Mouse (Mus musculus): Measurements from ENCODE around the gene Sytl2. TPM values are rescaled to one million over a fixed set of nuclear protein-coding genes. Genes with fewer than 3 reads are reported as not detected.
A peak's percentile ranks its signal among the peaks of the same experiment; 100 is the strongest.

Gene Sytl2
- polyA plus RNA-seq (2011; ENCODE audit: insufficient read depth, insufficient read length, low read depth, missing spikeins): 1.1 and 2.3 TPM in 2 replicates

DNA sequence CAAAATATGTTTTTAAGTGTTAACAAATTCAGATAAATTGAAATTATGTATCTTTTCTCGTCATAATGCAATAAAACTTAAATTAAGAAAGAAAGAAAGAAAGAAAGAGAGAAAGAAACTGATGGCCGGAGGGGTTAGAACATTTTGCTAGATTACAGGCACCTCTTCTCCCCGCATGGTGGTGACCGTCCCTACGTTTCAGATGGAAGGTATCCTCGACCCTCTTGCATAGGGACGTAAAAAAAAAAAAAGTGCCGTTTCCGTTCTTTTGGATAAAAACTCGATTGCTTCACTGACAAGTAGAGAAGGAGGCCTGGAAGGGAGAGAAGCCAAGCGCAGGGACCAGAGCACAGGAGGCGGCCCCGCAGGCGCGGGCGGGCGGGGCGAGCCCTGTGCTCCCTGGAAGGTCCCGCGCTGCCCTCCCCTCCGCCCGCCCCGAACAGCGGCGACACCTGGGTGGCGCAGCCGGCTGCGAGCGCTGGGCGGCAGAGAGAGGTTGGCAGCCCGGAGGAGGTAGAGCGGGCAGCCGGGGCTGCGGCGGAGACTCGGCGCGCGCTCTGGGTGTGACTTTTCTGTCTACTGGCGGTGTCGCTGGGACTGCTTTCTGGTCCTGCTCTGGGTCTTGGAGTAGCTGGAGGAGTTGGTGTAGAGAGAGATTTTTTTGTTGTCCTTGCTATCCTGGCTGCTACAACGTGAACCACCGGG lies at the start of gene Sytl2:
Gene Sytl2, plus strand, starts transcription at position 311 of the 705 bp plus-strand sequence.
- Histone ChIP-seq H3K9me3 (replicated peaks; ENCODE audit: control insufficient read depth, insufficient read depth, low read length, poor library complexity, severe bottlenecking) (no peaks in the 10 kb centered on the region), H3K27ac (ENCODE audit: insufficient read depth, low read length) (no peak within 1 kb of the TSS), H3K4me3 (ENCODE audit: low read depth, low read length) (peak within 1 kb of the TSS; percentile 46), H3K27me3 (ENCODE audit: control insufficient read depth, insufficient read depth, low read length, poor library complexity, severe bottlenecking) (peaks cover 9% of the 10 kb centered on the region), H3K4me1 (ENCODE audit: control insufficient read depth, insufficient read depth, low read length) (no peaks in the 10 kb centered on the region), H3K9ac (ENCODE audit: low read depth, poor library complexity, severe bottlenecking) (peak within 1 kb of the TSS; percentile 52), H3K36me3 (ENCODE audit: control insufficient read depth, insufficient read depth, low read length, poor library complexity, severe bottlenecking) (no peaks in the 10 kb centered on the region)
- TF ChIP-seq EP300 (IDR thresholded peaks at IDR 0.05; ENCODE audit: insufficient read depth, low read depth, low read length) (no peak), CTCF (IDR thresholded peaks at IDR 0.05; ENCODE audit: low read depth, low read length) (no peak)

DNA sequence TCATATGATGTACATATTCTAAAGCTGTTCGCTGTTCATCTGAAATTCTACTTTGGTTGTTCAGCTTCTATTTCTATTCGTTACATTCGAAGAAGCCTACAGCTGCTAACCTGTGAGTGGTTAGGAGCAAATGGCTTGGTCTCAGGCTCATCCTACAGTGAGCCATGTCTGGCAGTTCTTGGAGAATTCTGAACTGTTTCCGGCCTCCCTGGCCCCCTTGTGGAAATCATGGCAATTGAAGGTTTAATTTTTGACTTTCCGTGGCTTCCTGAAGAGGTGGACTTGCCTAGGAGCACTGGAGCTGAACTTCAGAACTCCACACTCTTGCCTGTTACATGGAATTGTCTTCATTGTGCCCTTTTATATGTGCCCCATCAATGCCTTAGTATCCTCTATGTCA lies 49.1 kb upstream of the Sytl2 start:
- Histone ChIP-seq H3K27ac (ENCODE audit: insufficient read depth, low read length) (no peak overlapping the region), H3K4me3 (ENCODE audit: low read depth, low read length) (no peak overlapping the region), H3K4me1 (ENCODE audit: control insufficient read depth, insufficient read depth, low read length) (no peaks in the 10 kb centered on the region), H3K9me3 (replicated peaks; ENCODE audit: control insufficient read depth, insufficient read depth, low read length, poor library complexity, severe bottlenecking) (no peaks in the 10 kb centered on the region), H3K27me3 (ENCODE audit: control insufficient read depth, insufficient read depth, low read length, poor library complexity, severe bottlenecking) (peaks cover 1% of the 10 kb centered on the region; the same call in 1 of the 2 replicates), H3K9ac (ENCODE audit: low read depth, poor library complexity, severe bottlenecking) (no peak overlapping the region), H3K36me3 (ENCODE audit: control insufficient read depth, insufficient read depth, low read length, poor library complexity, severe bottlenecking) (no peaks in the 10 kb centered on the region)
- TF ChIP-seq CTCF (IDR thresholded peaks at IDR 0.05; ENCODE audit: low read depth, low read length): no peak
- TF ChIP-seq POLR2A (IDR thresholded peaks at IDR 0.05; ENCODE audit: insufficient read depth, low read length): no peak
- no peak for TF ChIP-seq EP300 (IDR thresholded peaks at IDR 0.05; ENCODE audit: insufficient read depth, low read depth, low read length)

DNA sequence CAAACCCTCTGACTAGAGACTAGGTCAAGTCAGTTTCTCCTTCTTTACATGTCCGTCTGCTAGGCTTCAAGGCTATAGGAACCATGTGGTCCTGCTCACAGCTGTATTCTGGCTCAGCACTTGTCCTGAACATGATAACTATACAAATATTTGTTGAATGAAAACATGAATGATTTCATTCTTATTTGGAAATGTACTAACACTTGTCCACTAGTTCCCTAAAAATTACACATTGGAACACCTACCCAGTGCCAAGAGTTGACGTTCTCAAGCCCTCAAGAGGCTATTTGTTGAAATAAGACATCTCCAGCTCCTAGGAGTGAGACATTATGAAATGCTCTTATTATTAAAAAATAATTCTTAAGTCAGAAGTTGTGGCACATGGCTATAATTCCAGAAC lies 43.4 kb upstream of the Sytl2 start:
- TF ChIP-seq CTCF (IDR thresholded peaks at IDR 0.05; ENCODE audit: low read depth, low read length) (no peak), EP300 (IDR thresholded peaks at IDR 0.05; ENCODE audit: insufficient read depth, low read depth, low read length) (no peak), POLR2A (IDR thresholded peaks at IDR 0.05; ENCODE audit: insufficient read depth, low read length) (no peak)
- Histone ChIP-seq H3K4me3 (ENCODE audit: low read depth, low read length) (no peak overlapping the region), H3K4me1 (ENCODE audit: control insufficient read depth, insufficient read depth, low read length) (no peaks in the 10 kb centered on the region), H3K36me3 (ENCODE audit: control insufficient read depth, insufficient read depth, low read length, poor library complexity, severe bottlenecking) (no peaks in the 10 kb centered on the region), H3K9me3 (replicated peaks; ENCODE audit: control insufficient read depth, insufficient read depth, low read length, poor library complexity, severe bottlenecking) (no peaks in the 10 kb centered on the region), H3K9ac (ENCODE audit: low read depth, poor library complexity, severe bottlenecking) (no peak overlapping the region), H3K27ac (ENCODE audit: insufficient read depth, low read length) (no peak overlapping the region), H3K27me3 (ENCODE audit: control insufficient read depth, insufficient read depth, low read length, poor library complexity, severe bottlenecking) (no peaks in the 10 kb centered on the region)

DNA sequence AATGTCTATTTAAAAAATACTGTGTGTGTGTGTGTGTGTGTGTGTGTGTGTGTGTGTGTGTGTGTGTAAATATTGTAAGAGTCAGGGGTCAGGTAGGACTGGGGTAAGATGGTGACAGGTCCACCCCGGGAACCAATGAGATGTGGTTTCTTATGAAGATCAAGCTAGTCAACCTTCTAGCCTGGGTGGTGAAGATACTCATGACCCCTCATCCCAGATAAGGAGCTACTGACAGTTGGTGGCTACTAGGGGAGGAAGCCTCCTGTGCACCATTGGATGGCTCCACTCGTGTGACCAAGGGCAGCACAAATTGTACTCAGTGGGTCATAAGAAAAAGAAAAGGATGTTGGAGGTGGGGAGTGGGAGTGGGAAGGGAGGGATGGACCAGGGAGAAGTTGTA lies 42.2 kb upstream of the Sytl2 start:
- Histone ChIP-seq H3K36me3 (ENCODE audit: control insufficient read depth, insufficient read depth, low read length, poor library complexity, severe bottlenecking) (no peaks in the 10 kb centered on the region), H3K4me3 (ENCODE audit: low read depth, low read length) (no peak overlapping the region), H3K9me3 (replicated peaks; ENCODE audit: control insufficient read depth, insufficient read depth, low read length, poor library complexity, severe bottlenecking) (no peaks in the 10 kb centered on the region), H3K9ac (ENCODE audit: low read depth, poor library complexity, severe bottlenecking) (no peak overlapping the region), H3K4me1 (ENCODE audit: control insufficient read depth, insufficient read depth, low read length) (no peaks in the 10 kb centered on the region), H3K27me3 (ENCODE audit: control insufficient read depth, insufficient read depth, low read length, poor library complexity, severe bottlenecking) (no peaks in the 10 kb centered on the region), H3K27ac (ENCODE audit: insufficient read depth, low read length) (no peak overlapping the region)
- TF ChIP-seq CTCF (IDR thresholded peaks at IDR 0.05; ENCODE audit: low read depth, low read length) (no peak), POLR2A (IDR thresholded peaks at IDR 0.05; ENCODE audit: insufficient read depth, low read length) (no peak), EP300 (IDR thresholded peaks at IDR 0.05; ENCODE audit: insufficient read depth, low read depth, low read length) (no peak)

DNA sequence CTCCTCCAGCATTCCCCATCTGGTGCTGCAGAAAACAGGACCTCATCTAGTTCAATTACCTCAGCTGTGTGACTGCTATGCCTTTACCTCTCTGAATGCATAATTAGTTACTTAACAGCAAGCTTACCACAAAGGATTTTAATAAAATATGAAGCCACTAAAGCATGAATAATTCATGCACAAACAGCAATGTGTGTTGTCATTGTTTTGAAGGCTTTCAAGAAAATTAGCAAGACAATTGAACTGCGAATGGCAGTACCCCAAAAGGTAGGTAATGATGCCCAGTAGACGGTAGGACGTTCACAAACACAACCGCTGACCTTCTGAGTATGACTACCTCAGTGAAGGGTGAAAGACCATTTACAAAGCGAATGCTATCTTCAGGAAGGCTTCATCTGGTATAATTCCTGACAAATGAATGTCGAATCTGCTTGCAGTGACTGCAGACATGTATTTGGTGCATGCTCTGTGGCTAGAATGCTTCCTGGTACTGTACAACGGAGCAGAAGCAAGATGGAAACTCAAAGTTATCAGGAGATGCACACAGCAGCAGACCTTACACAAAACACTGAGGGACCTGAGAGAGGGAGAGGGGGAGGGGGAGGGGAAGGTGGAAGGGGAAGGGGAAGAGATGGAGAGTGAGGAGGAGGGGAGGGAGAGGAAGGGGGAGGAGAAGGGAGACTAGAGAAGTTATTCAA lies 40.0 kb upstream of the Sytl2 start:
- no peaks in the 10 kb centered on the region for H3K4me1 ChIP-seq (ENCODE audit: control insufficient read depth, insufficient read depth, low read length)
- TF ChIP-seq EP300 (IDR thresholded peaks at IDR 0.05; ENCODE audit: insufficient read depth, low read depth, low read length): no peak
- TF ChIP-seq CTCF (IDR thresholded peaks at IDR 0.05; ENCODE audit: low read depth, low read length): no peak
- TF ChIP-seq POLR2A (IDR thresholded peaks at IDR 0.05; ENCODE audit: insufficient read depth, low read length): no peak
- no peaks in the 10 kb centered on the region for H3K9me3 ChIP-seq (replicated peaks; ENCODE audit: control insufficient read depth, insufficient read depth, low read length, poor library complexity, severe bottlenecking)
- no peak overlapping the region for H3K9ac ChIP-seq (ENCODE audit: low read depth, poor library complexity, severe bottlenecking)
- H3K27ac ChIP-seq (ENCODE audit: insufficient read depth, low read length): no peak overlapping the region
- no peak overlapping the region for H3K4me3 ChIP-seq (ENCODE audit: low read depth, low read length)
- no peaks in the 10 kb centered on the region for H3K27me3 ChIP-seq (ENCODE audit: control insufficient read depth, insufficient read depth, low read length, poor library complexity, severe bottlenecking)
- no peaks in the 10 kb centered on the region for H3K36me3 ChIP-seq (ENCODE audit: control insufficient read depth, insufficient read depth, low read length, poor library complexity, severe bottlenecking)

Data from ES-Bruce4 (cell line).